Mouse (Mus musculus) gastrocnemius, adult 2 months (tissue): ENCODE results near the gene Pxt1. TPM values are rescaled to one million over a fixed set of nuclear protein-coding genes. Genes with fewer than 3 reads are reported as not detected.

ENCODE experiments used
- DNase-seq: peaks from one replicate; pipeline ENCODE4 v3.0.0; 2022
- H3K27ac ChIP-seq: fragments of 200-600 bp; 2 replicates; pipeline ENCODE4 v1.8.1; 2022; ENCODE audit warnings: mild to moderate bottlenecking
- H3K4me3 ChIP-seq: fragments of 200-600 bp; 2 replicates; pipeline ENCODE4 v1.8.1; 2022; ENCODE audit warnings: mild to moderate bottlenecking, moderate library complexity
- CTCF ChIP-seq: fragments of 200-600 bp; IDR thresholded peaks from 2 replicates; pipeline ENCODE4 v1.8.1; 2022; ENCODE audit warnings: antibody characterized with exemption, mild to moderate bottlenecking, moderate library complexity
- intact Hi-C: fragments of 180-260 bp; cut with DNase I; formaldehyde crosslinking; loops from one replicate; pipeline ENCODE4 v1.15.1; 2025
- total RNA-seq, 2 experiments: library from RNA; stranded (reverse); gene quantifications; 2 replicates each; pipeline ENCODE4 v1.2.3; 2021

Pxt1 gene
- total RNA-seq, 2 experiments from 2014 or later: not detected

DNA sequence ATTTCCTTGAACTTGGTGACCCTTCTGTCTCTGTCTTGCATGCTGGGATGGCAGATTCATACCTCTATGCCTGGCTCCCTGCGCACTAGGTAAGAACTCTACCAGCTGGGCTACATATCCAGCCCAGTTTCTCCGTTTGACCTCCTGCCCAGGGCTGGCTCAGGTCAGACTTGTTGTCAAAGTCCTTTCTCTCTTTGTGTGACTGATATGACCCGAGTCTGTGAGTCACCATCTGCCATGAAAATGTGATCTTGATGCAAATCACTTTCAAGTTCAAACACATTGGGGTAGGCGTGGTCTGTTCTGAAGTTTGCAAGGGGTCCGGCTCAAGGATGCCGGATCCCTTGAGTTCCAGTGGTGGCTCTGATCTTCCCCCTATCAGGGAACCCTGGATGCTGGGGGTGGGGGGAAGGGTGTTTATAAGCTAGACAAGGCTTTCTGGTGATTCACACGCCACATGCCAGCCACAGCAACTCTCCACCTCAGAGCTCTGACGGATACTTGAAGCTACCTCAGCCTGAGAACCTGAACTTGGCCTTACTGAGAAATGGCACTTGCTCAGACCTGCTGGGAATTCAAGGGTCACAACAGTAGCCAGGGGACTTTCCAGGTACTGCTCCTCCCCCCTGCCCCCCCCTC lies 18.6 kb downstream of the Pxt1 start:
- intact Hi-C loops: loop anchor here (2.0 kb wide), 1 partner anchor 162 kb away; no protein-coding TSS in a partner anchor
- Histone ChIP-seq H3K4me3 (no peak overlapping the region), H3K27ac (no peak overlapping the region)
- TF ChIP-seq CTCF: no peak
- no peak for DNase-seq

DNA sequence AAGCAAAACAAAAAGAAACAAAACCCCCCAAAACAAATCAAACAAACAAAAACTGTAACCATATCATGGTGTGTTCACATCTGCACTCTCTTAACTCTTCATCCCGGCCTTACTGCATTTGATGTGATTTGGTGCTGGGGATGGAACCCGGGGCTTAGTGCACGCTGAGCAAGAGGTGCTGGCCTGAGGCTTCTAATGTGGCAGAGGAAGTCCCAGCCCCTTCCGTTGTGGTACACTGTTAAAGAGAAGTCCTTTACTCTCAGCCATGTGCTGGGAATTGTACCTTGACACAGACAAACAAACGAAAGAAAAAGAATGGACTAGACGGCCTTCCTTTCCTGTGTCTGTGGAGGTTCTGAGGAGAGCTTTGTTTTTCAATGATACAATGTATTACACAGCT lies 21.5 kb downstream of the Pxt1 start:
- Histone ChIP-seq H3K27ac (no peak overlapping the region), H3K4me3 (no peak overlapping the region)
- DNase-seq: no peak
- no peak for TF ChIP-seq CTCF
- intact Hi-C loops: no loop called here

DNA sequence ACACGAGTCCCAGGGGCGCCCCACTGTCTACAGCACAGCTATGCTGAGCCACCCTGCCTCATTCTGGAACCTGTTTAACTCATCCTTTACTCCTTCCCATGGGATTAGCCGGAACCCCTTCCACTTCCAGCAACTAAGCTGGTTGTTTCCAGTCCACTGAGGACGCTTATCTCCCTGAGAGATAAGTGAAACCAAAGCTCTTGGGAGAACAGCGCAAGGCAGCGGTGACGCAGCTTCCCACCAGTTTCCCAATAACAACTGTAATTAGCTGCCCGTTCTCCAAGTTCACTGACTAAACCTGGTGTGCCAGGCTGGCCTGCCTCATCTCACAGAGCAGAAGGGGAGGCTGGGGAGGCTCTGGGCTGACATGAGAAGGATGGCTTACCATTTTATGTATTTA lies 22.6 kb downstream of the Pxt1 start:
- no peak overlapping the region for H3K4me3 ChIP-seq
- TF ChIP-seq CTCF: no peak
- no peak for DNase-seq
- intact Hi-C loops: no loop called here
- H3K27ac ChIP-seq: no peak overlapping the region

DNA sequence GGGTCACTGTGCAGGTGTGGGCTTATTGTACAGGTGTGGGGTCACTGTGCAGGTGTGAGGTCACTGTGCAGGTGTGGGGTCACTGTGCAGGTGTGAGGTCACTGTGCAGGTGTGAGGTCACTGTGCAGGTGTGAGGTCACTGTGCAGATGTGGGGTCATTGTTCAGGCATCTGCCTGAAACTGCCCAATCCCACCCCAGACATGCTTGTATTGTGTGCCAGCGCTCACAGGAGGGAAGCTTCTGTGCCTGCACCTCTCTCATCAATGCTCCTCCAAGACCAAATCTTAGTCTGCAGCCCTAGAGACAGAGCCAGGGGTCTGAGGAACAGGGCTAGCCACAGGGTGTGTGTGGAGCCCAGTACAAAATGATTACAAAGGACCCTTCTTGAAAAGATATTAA lies 27.1 kb downstream of the Pxt1 start:
- DNase-seq: no peak
- no peak for TF ChIP-seq CTCF
- Histone ChIP-seq H3K27ac (no peak overlapping the region), H3K4me3 (no peak overlapping the region)
- intact Hi-C loops: no loop called here

DNA sequence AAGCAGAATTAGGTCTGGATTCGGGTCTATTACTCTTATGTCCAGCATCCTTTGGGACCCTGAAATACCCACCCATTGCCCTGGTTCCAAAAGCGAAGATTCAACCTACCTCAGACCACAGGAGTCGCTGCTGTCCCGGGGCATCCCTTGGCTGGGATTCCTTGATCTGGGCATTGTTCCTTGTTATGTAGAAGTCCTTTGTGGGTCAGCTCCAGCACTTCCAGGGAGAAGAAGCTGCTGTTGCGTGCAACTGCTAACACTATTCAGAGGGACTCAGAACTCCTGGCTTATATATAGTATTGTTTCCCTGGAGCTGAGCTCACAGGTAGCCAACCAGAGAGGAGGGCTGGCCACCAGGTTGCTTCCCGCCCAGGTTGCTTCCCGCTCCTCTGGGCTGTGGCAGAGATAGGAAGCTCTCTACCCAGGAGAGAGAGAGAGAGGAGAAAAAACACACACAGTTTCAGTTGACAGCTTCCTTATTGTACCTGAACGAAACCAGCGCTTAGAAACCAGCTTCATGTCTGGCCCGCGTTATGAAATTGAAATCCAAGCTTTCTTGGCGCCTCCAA lies 28.5 kb downstream of the Pxt1 start, which contains the start of gene 4930539E08Rik:
Gene 4930539E08Rik (minus strand): TSS at position 265 of the 569 bp plus-strand sequence.
- no peak within 1 kb of the TSS for H3K27ac ChIP-seq
- intact Hi-C loops: no loop called here
- no peak for DNase-seq
- no peak for TF ChIP-seq CTCF
- no peak within 1 kb of the TSS for H3K4me3 ChIP-seq

DNA sequence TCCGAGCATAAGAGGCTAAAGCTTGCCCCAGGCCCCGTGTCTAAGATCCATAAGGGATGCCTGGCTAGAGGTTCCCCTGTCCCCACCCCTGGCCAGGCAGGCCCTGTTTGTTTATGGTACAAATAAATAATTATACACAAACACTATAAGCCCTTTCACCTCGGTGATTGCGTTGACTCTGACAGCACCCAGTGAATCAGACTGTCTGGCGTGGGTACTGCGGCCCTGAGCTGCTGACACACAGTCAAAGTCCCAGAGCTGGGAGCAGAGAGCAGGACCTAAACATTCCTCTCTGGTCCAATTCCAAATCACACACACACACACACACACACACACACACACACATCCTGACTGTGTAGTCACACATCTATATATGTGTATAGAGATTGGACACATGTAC lies 29.7 kb downstream of the Pxt1 start:
- Histone ChIP-seq H3K4me3 (no peak overlapping the region), H3K27ac (no peak overlapping the region)
- intact Hi-C loops: no loop called here
- DNase-seq: no peak
- no peak for TF ChIP-seq CTCF

DNA sequence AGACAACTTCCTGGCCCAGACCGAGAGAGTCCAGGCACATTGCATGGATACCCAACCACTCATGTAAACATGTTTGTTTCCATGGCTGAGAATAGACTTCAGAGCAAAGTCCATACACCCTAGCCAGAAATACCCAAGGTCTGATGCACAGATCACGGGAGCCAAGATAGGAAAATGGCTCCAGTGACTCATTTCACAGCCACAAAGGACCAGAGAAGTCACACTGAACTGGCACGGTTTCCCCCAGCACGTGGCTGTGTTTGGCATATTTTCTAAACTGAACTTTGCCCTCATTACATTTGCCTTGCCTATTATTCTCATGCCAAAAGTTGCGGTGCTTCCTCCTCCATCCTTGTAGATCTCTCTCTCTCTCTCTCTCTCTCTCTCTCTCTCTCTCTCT lies 30.4 kb downstream of the Pxt1 start:
- Histone ChIP-seq H3K27ac (no peak overlapping the region), H3K4me3 (no peak overlapping the region)
- intact Hi-C loops: no loop called here
- no peak for DNase-seq
- TF ChIP-seq CTCF: no peak

DNA sequence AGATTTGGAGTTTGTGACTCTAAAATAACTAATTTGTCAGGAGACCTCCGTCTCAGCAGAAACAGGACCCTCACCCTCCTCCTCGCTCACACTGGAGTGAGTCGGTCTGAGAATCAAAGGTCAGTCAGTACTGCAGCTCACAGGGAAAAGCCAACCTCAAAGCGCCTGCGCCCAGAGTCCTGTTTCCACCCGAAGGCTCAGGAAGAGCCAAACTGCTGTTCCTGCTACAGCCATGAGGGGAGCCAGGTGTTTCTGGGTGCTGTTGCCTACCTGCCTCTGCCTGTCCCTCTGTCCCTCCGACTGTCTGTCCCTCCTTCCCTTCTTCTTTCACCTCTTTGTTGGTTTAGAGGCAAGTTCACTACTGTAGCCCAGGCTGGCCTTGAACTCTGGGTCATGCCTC lies 33.5 kb downstream of the Pxt1 start:
- no peak overlapping the region for H3K27ac ChIP-seq
- TF ChIP-seq CTCF: no peak
- no peak for DNase-seq
- intact Hi-C loops: no loop called here
- no peak overlapping the region for H3K4me3 ChIP-seq

DNA sequence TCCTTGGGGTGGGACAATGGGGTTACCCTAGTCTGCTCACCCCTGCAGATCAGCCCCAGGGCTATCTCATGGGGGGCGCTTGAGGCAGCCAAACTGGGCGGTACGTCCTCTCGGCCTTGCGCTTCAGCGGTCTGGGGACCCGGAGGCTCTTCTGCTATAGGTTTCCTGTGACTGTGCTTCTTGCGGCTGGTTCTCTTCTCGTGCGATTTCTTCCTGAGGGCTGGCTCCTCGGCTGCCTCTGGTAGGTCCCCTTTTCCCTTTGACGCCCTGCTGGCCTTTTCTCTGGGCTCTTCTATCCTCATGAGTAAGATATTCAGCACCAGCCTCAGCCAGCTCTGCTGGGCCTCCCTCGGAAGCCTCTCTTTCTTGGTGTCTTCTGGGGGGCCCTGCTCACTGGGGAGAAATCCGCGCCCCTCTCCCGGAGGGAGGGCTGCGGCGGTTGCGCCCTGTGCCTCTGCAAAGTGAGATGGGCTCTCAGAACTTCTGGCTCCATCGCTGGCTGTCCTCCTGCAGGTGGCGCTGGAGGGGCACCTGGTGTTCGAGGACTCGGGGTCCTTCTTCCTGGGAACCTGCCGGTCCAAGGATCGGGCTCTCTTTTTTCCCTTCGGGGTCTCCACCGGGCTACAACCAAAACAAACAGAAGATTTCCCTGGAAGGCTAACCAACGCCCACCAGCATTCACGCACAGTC lies 34.2 kb downstream of the Pxt1 start:
- peak; percentile 67 for TF ChIP-seq CTCF
- DNase-seq: peak; percentile 62
- intact Hi-C loops: no loop called here

DNA sequence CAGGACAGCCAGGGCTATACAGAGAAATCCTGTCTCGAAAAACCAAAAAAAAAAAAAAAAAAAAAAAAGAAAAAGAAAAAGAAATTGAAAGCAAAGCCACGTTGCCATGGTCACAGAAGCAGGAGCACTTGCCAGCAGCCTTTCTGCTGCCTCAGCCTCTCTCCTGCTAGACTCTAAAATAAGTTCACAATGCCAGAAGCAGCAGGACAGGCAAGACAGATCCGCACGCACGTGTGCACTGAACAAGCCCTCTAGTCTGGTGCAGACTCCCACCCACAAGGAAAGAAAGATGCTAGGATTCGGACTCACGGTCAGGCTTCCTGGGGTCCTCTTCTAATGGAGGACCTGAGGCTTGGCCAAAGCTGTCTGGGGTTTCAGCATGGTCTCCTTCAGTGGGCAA lies 35.7 kb downstream of the Pxt1 start:
- no peak for DNase-seq
- no peak overlapping the region for H3K4me3 ChIP-seq
- H3K27ac ChIP-seq: no peak overlapping the region
- intact Hi-C loops: no loop called here
- no peak for TF ChIP-seq CTCF

More for the DNA sequence above, 34.2 kb downstream of the Pxt1 start:
- H3K27ac ChIP-seq: no peak overlapping the region
- peak overlapping the region; percentile 40 for H3K4me3 ChIP-seq

DNA sequence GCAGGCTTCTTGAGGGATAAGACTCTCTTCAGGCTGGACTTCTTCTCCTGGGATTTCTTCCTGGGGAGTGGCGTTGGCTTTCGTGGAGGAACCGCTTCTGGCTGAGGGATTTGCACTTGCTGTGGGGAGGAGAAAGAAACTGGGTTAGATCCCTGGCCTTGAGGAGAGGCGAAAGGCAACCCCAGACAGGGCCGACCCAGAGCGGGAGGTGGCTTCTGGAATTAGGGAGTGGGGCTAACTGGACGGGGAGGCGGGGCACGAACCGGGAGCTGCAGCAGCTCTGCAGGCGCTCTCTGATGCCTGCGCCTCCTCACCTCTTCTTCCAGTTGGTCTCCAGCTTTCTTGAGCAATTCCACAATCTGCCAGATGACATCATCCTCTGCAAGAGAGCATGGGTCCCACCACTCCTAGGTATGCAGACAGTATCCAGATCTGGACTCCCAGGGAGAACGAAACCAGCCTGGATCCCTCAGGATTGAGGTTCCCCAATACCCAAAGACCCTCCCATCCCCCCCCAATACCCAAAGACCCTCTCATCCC lies 38.2 kb downstream of the Pxt1 start:
- Histone ChIP-seq H3K4me3 (no peak overlapping the region), H3K27ac (no peak overlapping the region)
- no peak for TF ChIP-seq CTCF
- intact Hi-C loops: loop anchor here (2.0 kb wide), 1 partner anchor 21 kb away; no protein-coding TSS in a partner anchor
- no peak for DNase-seq

DNA sequence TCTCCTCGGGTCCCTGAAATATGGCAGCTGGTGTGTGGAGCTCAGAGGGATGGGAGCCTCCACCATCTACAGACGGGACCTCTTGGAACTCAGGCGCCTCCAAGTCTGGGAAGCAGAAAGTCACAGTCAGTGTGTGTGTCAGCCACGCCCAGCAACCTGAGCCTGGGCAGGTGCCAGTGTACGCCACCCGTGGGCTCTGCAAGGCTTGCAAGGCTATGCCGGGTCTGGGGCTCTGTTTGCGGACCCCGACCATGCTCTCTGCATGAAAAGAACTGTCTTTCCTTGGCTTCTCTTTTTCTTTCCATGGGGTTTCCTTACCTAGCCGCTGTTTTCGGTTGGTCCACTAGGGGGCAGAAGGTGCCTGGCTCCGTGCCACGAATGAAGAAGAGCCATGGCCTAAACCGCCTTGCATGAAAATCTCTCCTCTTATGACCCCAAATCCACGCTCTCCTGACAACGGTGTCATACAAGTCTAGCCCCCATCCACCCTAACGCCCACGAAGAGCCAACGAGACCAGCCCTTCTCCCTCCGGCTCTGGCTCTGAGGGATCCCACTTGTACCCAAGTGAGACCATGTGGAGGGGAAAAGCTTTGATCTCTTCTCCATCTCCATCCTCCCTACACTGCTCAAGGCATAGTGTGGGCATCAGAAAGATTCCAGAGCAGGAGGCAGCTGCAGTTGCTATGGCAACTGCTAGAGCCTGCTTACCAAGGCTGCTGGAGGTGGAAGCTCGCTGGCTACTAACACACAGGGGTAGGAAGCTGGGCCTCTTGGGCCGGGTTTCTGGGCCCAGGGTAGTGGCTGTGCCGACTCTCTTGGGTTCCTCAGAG lies 38.9 kb downstream of the Pxt1 start:
- TF ChIP-seq CTCF: peak; percentile 85
- DNase-seq: peak; percentile 72
- no peak overlapping the region for H3K27ac ChIP-seq
- no peak overlapping the region for H3K4me3 ChIP-seq
- intact Hi-C loops: loop anchor here (2.0 kb wide), 1 partner anchor 22 kb away; no protein-coding TSS in a partner anchor
